Mouse (Mus musculus): ENCODE measurements at regions not wholly inside any gene's neighbourhood (a gene's known extent, or its start where the extent isn't known, plus 50 kb on each side); places are given as distances from the start of the nearest gene placed in this dataset.

GRCm38 (mm10) chr5:144652231-144652630 is 106.5 kb downstream of the Nptx2 start:
- Histone ChIP-seq H3K9me3 (replicated peaks; ENCODE audit: control insufficient read depth, low read length, poor library complexity, severe bottlenecking) (0 out of 2 replicates have a peak, but pooled peaks cover 2% of the 10 kb centered on the region), H3K4me2 (ENCODE audit: low read length) (no peak overlapping the region), H3K27ac (ENCODE audit: low read length) (no peak overlapping the region), H3K36me3 (ENCODE audit: control insufficient read depth, insufficient read depth, low read length) (no peaks in the 10 kb centered on the region), H3K4me1 (ENCODE audit: control insufficient read depth, insufficient read depth, low read length) (no peaks in the 10 kb centered on the region), H3K9ac (ENCODE audit: low read depth, low read length) (no peak overlapping the region), H3K27me3 (ENCODE audit: control insufficient read depth, insufficient read depth, low read depth, low read length) (no peaks in the 10 kb centered on the region), H3K4me3 (ENCODE audit: low read depth, low read length) (no peak overlapping the region)
- ATAC-seq = no peak
- WGBS = 79% methylated on average over 5 of the region's 5 CpGs

- 82% methylated on average over 3 of the region's 3 CpGs for WGBS
- no peaks in the 10 kb centered on the region for H3K4me1 ChIP-seq (ENCODE audit: control insufficient read depth, insufficient read depth, low read length)
- no peaks in the 10 kb centered on the region for H3K27me3 ChIP-seq (ENCODE audit: control insufficient read depth, insufficient read depth, low read depth, low read length)
- H3K27ac ChIP-seq (ENCODE audit: low read length) = no peak overlapping the region
- H3K9me3 ChIP-seq (replicated peaks; ENCODE audit: control insufficient read depth, low read length, poor library complexity, severe bottlenecking) = no peaks in the 10 kb centered on the region
- no peaks in the 10 kb centered on the region for H3K36me3 ChIP-seq (ENCODE audit: control insufficient read depth, insufficient read depth, low read length)
- ATAC-seq = no peak
- no peak overlapping the region for H3K9ac ChIP-seq (ENCODE audit: low read depth, low read length)
- H3K4me2 ChIP-seq (ENCODE audit: low read length) = no peak overlapping the region
- H3K4me3 ChIP-seq (ENCODE audit: low read depth, low read length) = no peak overlapping the region
These were observed 99.6 kb downstream of the Tmem130 start for GRCm38 (mm10) chr5:144662031-144662430.

GRCm38 (mm10) chr5:144663981-144664380 is 97.6 kb downstream of the Tmem130 start:
- Histone ChIP-seq H3K27ac (ENCODE audit: low read length) (no peak overlapping the region), H3K4me3 (ENCODE audit: low read depth, low read length) (no peak overlapping the region), H3K9me3 (replicated peaks; ENCODE audit: control insufficient read depth, low read length, poor library complexity, severe bottlenecking) (no peaks in the 10 kb centered on the region), H3K4me1 (ENCODE audit: control insufficient read depth, insufficient read depth, low read length) (peaks cover 11% of the 10 kb centered on the region), H3K9ac (ENCODE audit: low read depth, low read length) (no peak overlapping the region), H3K36me3 (ENCODE audit: control insufficient read depth, insufficient read depth, low read length) (no peaks in the 10 kb centered on the region), H3K27me3 (ENCODE audit: control insufficient read depth, insufficient read depth, low read depth, low read length) (no peaks in the 10 kb centered on the region), H3K4me2 (ENCODE audit: low read length) (no peak overlapping the region)
- ATAC-seq = no peak
- WGBS = 74% methylated on average over 9 of the region's 9 CpGs

- no peak for ATAC-seq
- WGBS = 90% methylated on average over 10 of the region's 10 CpGs
- Histone ChIP-seq H3K4me3 (ENCODE audit: low read depth, low read length) (no peak overlapping the region), H3K27ac (ENCODE audit: low read length) (no peak overlapping the region), H3K36me3 (ENCODE audit: control insufficient read depth, insufficient read depth, low read length) (no peaks in the 10 kb centered on the region), H3K4me1 (ENCODE audit: control insufficient read depth, insufficient read depth, low read length) (peaks cover 11% of the 10 kb centered on the region), H3K9ac (ENCODE audit: low read depth, low read length) (no peak overlapping the region), H3K4me2 (ENCODE audit: low read length) (no peak overlapping the region), H3K27me3 (ENCODE audit: control insufficient read depth, insufficient read depth, low read depth, low read length) (no peaks in the 10 kb centered on the region), H3K9me3 (replicated peaks; ENCODE audit: control insufficient read depth, low read length, poor library complexity, severe bottlenecking) (no peaks in the 10 kb centered on the region)
These were observed 96.9 kb downstream of the Tmem130 start for GRCm38 (mm10) chr5:144664571-144665295.

GRCm38 (mm10) chr5:144668060-144668459 is 93.6 kb downstream of the Tmem130 start:
- ATAC-seq = no peak
- Histone ChIP-seq H3K36me3 (ENCODE audit: control insufficient read depth, insufficient read depth, low read length) (no peaks in the 10 kb centered on the region), H3K4me2 (ENCODE audit: low read length) (no peak overlapping the region), H3K4me3 (ENCODE audit: low read depth, low read length) (no peak overlapping the region), H3K9ac (ENCODE audit: low read depth, low read length) (no peak overlapping the region), H3K4me1 (ENCODE audit: control insufficient read depth, insufficient read depth, low read length) (peaks cover 11% of the 10 kb centered on the region), H3K27me3 (ENCODE audit: control insufficient read depth, insufficient read depth, low read depth, low read length) (no peaks in the 10 kb centered on the region), H3K9me3 (replicated peaks; ENCODE audit: control insufficient read depth, low read length, poor library complexity, severe bottlenecking) (no peaks in the 10 kb centered on the region), H3K27ac (ENCODE audit: low read length) (peak overlapping the region; percentile 36)
- WGBS = 34% methylated on average over 3 of the region's 3 CpGs

- 90% methylated on average over 13 of the region's 13 CpGs for WGBS
- Histone ChIP-seq H3K27me3 (ENCODE audit: control insufficient read depth, insufficient read depth, low read depth, low read length) (no peaks in the 10 kb centered on the region), H3K4me1 (ENCODE audit: control insufficient read depth, insufficient read depth, low read length) (no peaks in the 10 kb centered on the region), H3K9me3 (replicated peaks; ENCODE audit: control insufficient read depth, low read length, poor library complexity, severe bottlenecking) (no peaks in the 10 kb centered on the region), H3K36me3 (ENCODE audit: control insufficient read depth, insufficient read depth, low read length) (no peaks in the 10 kb centered on the region), H3K4me2 (ENCODE audit: low read length) (no peak overlapping the region), H3K9ac (ENCODE audit: low read depth, low read length) (no peak overlapping the region), H3K27ac (ENCODE audit: low read length) (no peak overlapping the region), H3K4me3 (ENCODE audit: low read depth, low read length) (no peak overlapping the region)
- no peak for ATAC-seq
These were observed 82.5 kb downstream of the Tmem130 start for GRCm38 (mm10) chr5:144678815-144679750.

GRCm38 (mm10) chr5:144684184-144684583 is 77.4 kb downstream of the Tmem130 start:
- Histone ChIP-seq H3K9ac (ENCODE audit: low read depth, low read length) (no peak overlapping the region), H3K27me3 (ENCODE audit: control insufficient read depth, insufficient read depth, low read depth, low read length) (no peaks in the 10 kb centered on the region), H3K4me1 (ENCODE audit: control insufficient read depth, insufficient read depth, low read length) (peaks cover 2% of the 10 kb centered on the region; the same call in 1 of the 2 replicates), H3K27ac (ENCODE audit: low read length) (no peak overlapping the region), H3K9me3 (replicated peaks; ENCODE audit: control insufficient read depth, low read length, poor library complexity, severe bottlenecking) (no peaks in the 10 kb centered on the region), H3K4me3 (ENCODE audit: low read depth, low read length) (no peak overlapping the region), H3K4me2 (ENCODE audit: low read length) (no peak overlapping the region), H3K36me3 (ENCODE audit: control insufficient read depth, insufficient read depth, low read length) (no peaks in the 10 kb centered on the region)
- 93% methylated on average over 1 of the region's 1 CpGs for WGBS
- ATAC-seq = no peak
